Mouse (Mus musculus) CH12.LX (cell line): Measurements from ENCODE around the gene Stat5b. TPM values are rescaled to one million over a fixed set of nuclear protein-coding genes. Genes with fewer than 3 reads are reported as not detected.

Experiments
- DNase-seq: peaks from one replicate; pipeline ENCODE4 v3.0.0-alpha.2; 2013; ENCODE audit errors: extremely low read depth
- H3K27ac ChIP-seq: 2 replicates; pipeline ENCODE4 v1.5.1; 2012; ENCODE audit warnings: low read depth, mild to moderate bottlenecking, control low read depth, moderate library complexity; ENCODE audit not compliant: insufficient read depth
- H3K27me3 ChIP-seq: replicated peaks from 2 replicates; pipeline ENCODE3; 2012; ENCODE audit warnings: inconsistent platforms
- H3K36me3 ChIP-seq, 2 experiments: replicated peaks in 1 of 2; 2 replicates each; pipeline versions ENCODE3 to v1.6.1; 2012; ENCODE audit warnings: inconsistent platforms in 1 of 2, low read length in 1 of 2, mild to moderate bottlenecking in 1 of 2, mixed read lengths in 1 of 2, moderate library complexity in 1 of 2; ENCODE audit not compliant: control insufficient read depth in 1 of 2, insufficient read depth in 1 of 2
- H3K4me1 ChIP-seq, 2 experiments: 2 replicates each; pipeline ENCODE4 v1.6.1; 2012; ENCODE audit warnings: inconsistent platforms in 1 of 2, moderate library complexity in 1 of 2; ENCODE audit not compliant: insufficient read depth in 2 of 2, control insufficient read depth in 1 of 2
- H3K4me2 ChIP-seq: 2 replicates; pipeline ENCODE4 v1.6.1; 2012; ENCODE audit warnings: low read depth, mild to moderate bottlenecking, control low read depth; ENCODE audit not compliant: poor library complexity, insufficient read depth, severe bottlenecking
- H3K4me3 ChIP-seq, 3 experiments: fragments of 150-350 bp in 1 of 3; sonication (generic) in 1 of 3; replicated peaks in 1 of 3; 2 replicates each; pipeline versions ENCODE3 to v1.5.1; 2011 to 2012; ENCODE audit warnings: low read depth in 2 of 3, low read length in 2 of 3, mild to moderate bottlenecking in 2 of 3, moderate library complexity in 2 of 3, control low read depth in 1 of 3, improper control_type of control experiment in 1 of 3, inconsistent platforms in 1 of 3, mixed read lengths in 1 of 3; ENCODE audit not compliant: poor library complexity in 1 of 3
- H3K79me2 ChIP-seq: replicated peaks from 2 replicates; pipeline ENCODE4 v1.6.1; 2012; ENCODE audit warnings: mild to moderate bottlenecking, moderate library complexity; ENCODE audit not compliant: control insufficient read depth, poor library complexity, insufficient read depth, severe bottlenecking; ENCODE audit errors: extremely low read depth
- H3K9ac ChIP-seq: 2 replicates; pipeline ENCODE4 v1.6.1; 2012; ENCODE audit warnings: low read depth, mild to moderate bottlenecking, control low read depth, moderate library complexity; ENCODE audit not compliant: insufficient read depth
- H3K9me3 ChIP-seq: replicated peaks from 2 replicates; pipeline ENCODE3; 2012; ENCODE audit warnings: low read length, inconsistent platforms, mixed read lengths
- BHLHE40 ChIP-seq: IDR thresholded peaks from 2 replicates; pipeline ENCODE4 v1.6.1; 2011; ENCODE audit warnings: mild to moderate bottlenecking, low read depth, low read length, improper control_type of control experiment
- CHD1 ChIP-seq: IDR thresholded peaks from 2 replicates; pipeline ENCODE4 v1.6.1; 2012; ENCODE audit warnings: low read depth, low read length, improper control_type of control experiment, inconsistent platforms
- CHD2 ChIP-seq: IDR thresholded peaks from 2 replicates; pipeline ENCODE4 v1.6.1; 2011; ENCODE audit warnings: low read length, improper control_type of control experiment
- CTCF ChIP-seq, 2 experiments: IDR thresholded peaks in 1 of 2; conservative IDR thresholded peaks in 1 of 2; 2 replicates each; pipeline ENCODE4 v1.5.1; 2011 to 2012; ENCODE audit warnings: low read depth in 2 of 2, low read length in 2 of 2, improper control_type of control experiment in 1 of 2, inconsistent platforms in 1 of 2, mild to moderate bottlenecking in 1 of 2, moderate library complexity in 1 of 2
- ELF1 ChIP-seq: IDR thresholded peaks from 2 replicates; pipeline ENCODE4 v1.6.1; 2014; ENCODE audit warnings: low read depth, mild to moderate bottlenecking, inconsistent platforms, low read length, improper control_type of control experiment
- ETS1 ChIP-seq: conservative IDR thresholded peaks from 2 replicates; pipeline ENCODE4 v1.6.1; 2012; ENCODE audit warnings: low read depth, mild to moderate bottlenecking, inconsistent platforms, low read length, improper control_type of control experiment, moderate library complexity
- GABPA ChIP-seq: IDR thresholded peaks from 2 replicates; pipeline ENCODE4 v1.6.1; 2012; ENCODE audit warnings: low read depth, low read length, improper control_type of control experiment, inconsistent platforms; ENCODE audit not compliant: insufficient replicate concordance
- HCFC1 ChIP-seq: IDR thresholded peaks from 2 replicates; pipeline ENCODE4 v1.6.1; 2012; ENCODE audit warnings: low read depth, mild to moderate bottlenecking, inconsistent platforms, low read length, improper control_type of control experiment
- IRF4 ChIP-seq: IDR thresholded peaks from 2 replicates; pipeline ENCODE4 v1.6.1; 2014; ENCODE audit warnings: low read depth, mild to moderate bottlenecking, inconsistent platforms, low read length, improper control_type of control experiment
- JUN ChIP-seq: IDR thresholded peaks from 2 replicates; pipeline ENCODE4 v1.6.1; 2011; ENCODE audit warnings: low read depth, mild to moderate bottlenecking, low read length, improper control_type of control experiment, moderate library complexity; ENCODE audit not compliant: insufficient read depth
- KAT2A ChIP-seq: IDR thresholded peaks from 2 replicates; pipeline ENCODE4 v1.6.1; 2012; ENCODE audit warnings: low read length, improper control_type of control experiment, inconsistent platforms; ENCODE audit not compliant: insufficient replicate concordance
- MAFK ChIP-seq: IDR thresholded peaks from 2 replicates; pipeline ENCODE4 v1.6.1; 2011; ENCODE audit warnings: low read length, improper control_type of control experiment; ENCODE audit not compliant: insufficient replicate concordance
- MAX ChIP-seq: IDR thresholded peaks from 2 replicates; pipeline ENCODE4 v1.6.1; 2011; ENCODE audit warnings: low read length, improper control_type of control experiment
- MAZ ChIP-seq: IDR thresholded peaks from 2 replicates; pipeline ENCODE4 v1.6.1; 2012; ENCODE audit warnings: low read depth, mild to moderate bottlenecking, inconsistent platforms, low read length, improper control_type of control experiment, moderate library complexity
- MEF2A ChIP-seq: IDR thresholded peaks from 2 replicates; pipeline ENCODE4 v1.6.1; 2014; ENCODE audit warnings: low read depth, mild to moderate bottlenecking, inconsistent platforms, low read length, improper control_type of control experiment, borderline replicate concordance
- MXI1 ChIP-seq: IDR thresholded peaks from 2 replicates; pipeline ENCODE4 v1.6.1; 2011; ENCODE audit warnings: mild to moderate bottlenecking, low read depth, low read length, improper control_type of control experiment
- MYC ChIP-seq: IDR thresholded peaks from 2 replicates; pipeline ENCODE4 v1.6.1; 2011; ENCODE audit warnings: low read depth, mild to moderate bottlenecking, improper control_type of control experiment, low read length
- NELFE ChIP-seq: IDR thresholded peaks from 2 replicates; pipeline ENCODE4 v1.6.1; 2011; ENCODE audit warnings: low read depth, low read length, improper control_type of control experiment
- NRF1 ChIP-seq: IDR thresholded peaks from 2 replicates; pipeline ENCODE4 v1.6.1; 2014; ENCODE audit warnings: low read depth, mild to moderate bottlenecking, inconsistent platforms, low read length, improper control_type of control experiment, moderate library complexity
- PAX5 ChIP-seq: IDR thresholded peaks from 2 replicates; pipeline ENCODE4 v1.6.1; 2012; ENCODE audit warnings: low read length, inconsistent platforms, mixed read lengths
- POLR2A ChIP-seq: IDR thresholded peaks from 2 replicates; pipeline ENCODE4 v1.6.1; 2011; ENCODE audit warnings: low read depth, mild to moderate bottlenecking, improper control_type of control experiment, low read length
- POLR2AphosphoS2 ChIP-seq: IDR thresholded peaks from 2 replicates; pipeline ENCODE4 v1.6.1; 2011; ENCODE audit warnings: low read depth, low read length, improper control_type of control experiment
- RAD21 ChIP-seq: IDR thresholded peaks from 2 replicates; pipeline ENCODE4 v1.6.1; 2011; ENCODE audit warnings: low read depth, mild to moderate bottlenecking, low read length, improper control_type of control experiment, moderate library complexity
- RCOR1 ChIP-seq: conservative IDR thresholded peaks from 2 replicates; pipeline ENCODE4 v1.6.1; 2012; ENCODE audit warnings: low read depth, mild to moderate bottlenecking, inconsistent platforms, low read length, improper control_type of control experiment
- SMC3 ChIP-seq: IDR thresholded peaks from 2 replicates; pipeline ENCODE4 v1.6.1; 2011; ENCODE audit warnings: low read depth, low read length, improper control_type of control experiment
- TBP ChIP-seq: conservative IDR thresholded peaks from 2 replicates; pipeline ENCODE4 v1.6.1; 2011; ENCODE audit warnings: low read depth, low read length, improper control_type of control experiment
- TCF12 ChIP-seq: IDR thresholded peaks from 2 replicates; pipeline ENCODE4 v1.6.1; 2014; ENCODE audit warnings: low read depth, mild to moderate bottlenecking, inconsistent platforms, low read length, improper control_type of control experiment
- UBTF ChIP-seq: IDR thresholded peaks from 2 replicates; pipeline ENCODE4 v1.6.1; 2012; ENCODE audit warnings: low read depth, mild to moderate bottlenecking, inconsistent platforms, low read length, improper control_type of control experiment, moderate library complexity
- ZKSCAN1 ChIP-seq: IDR thresholded peaks from 2 replicates; pipeline ENCODE4 v1.6.1; 2012; ENCODE audit warnings: low read depth, inconsistent platforms, low read length, improper control_type of control experiment, borderline replicate concordance
- ZMIZ1 ChIP-seq: IDR thresholded peaks from 2 replicates; pipeline ENCODE4 v1.6.1; 2012; ENCODE audit warnings: low read depth, mild to moderate bottlenecking, inconsistent platforms, low read length, improper control_type of control experiment
- ZNF384 ChIP-seq: IDR thresholded peaks from 2 replicates; pipeline ENCODE4 v1.6.1; 2012; ENCODE audit warnings: low read depth, low read length, improper control_type of control experiment, inconsistent platforms
- dilution Hi-C: fragments of 300-500 bp; cut with MboI; formaldehyde crosslinking; loops from 2 replicates; pipeline ENCODE4 v1.14.3; 2020; ENCODE audit warnings: low sequenced_read_pairs; ENCODE audit not compliant: extremely low pct_unique_long_range_greater_than_20kb, extremely low pct_ligation_motif_present
- in situ Hi-C: fragments of 300-500 bp; cut with MboI; formaldehyde crosslinking; loops from 3 replicates; pipeline ENCODE4 v1.14.3; 2019; ENCODE audit warnings: low sequenced_read_pairs, low pct_ligation_motif_present, low pct_unique_long_range_greater_than_20kb, mixed read lengths
- polyA plus RNA-seq: library from polyadenylated mRNA; unstranded; fragments of >175 nt; gene quantifications from 2 replicates; pipeline ENCODE4 v1.2.1, GENCODE M21; 2012; ENCODE audit warnings: low read depth; ENCODE audit not compliant: insufficient read length
- total RNA-seq, 2 experiments: library from RNA; depleted of rRNA; stranded (reverse); fragments of 300-350 nt in 1 of 2; fragments of >200 nt in 1 of 2; gene quantifications; 2 replicates each; pipeline ENCODE4 v1.2.3; 2012 to 2014

Stat5b gene
- total and polyA plus RNA-seq, 3 experiments = 11.4 to 24.4 (median 14.0) TPM

- in situ Hi-C loops (loop anchor here (10.0 kb wide), 1 partner anchor 192 kb away; no protein-coding TSS in a partner anchor), dilution Hi-C loops (no loop called here)
- Histone ChIP-seq H3K4me2 (peak within 1 kb of the TSS; percentile 29; the same call in 1 of the 2 replicates), H3K27ac (no peak within 1 kb of the TSS), H3K9me3 (no peaks in the 10 kb centered on the region), H3K27me3 (peaks cover 12% of the 10 kb centered on the region), H3K79me2 (no peaks in the 10 kb centered on the region), H3K4me3 (peak within 1 kb of the TSS; percentile 50 to 70 (median 51)), H3K9ac (peak within 1 kb of the TSS; percentile 11; the same call in 1 of the 2 replicates), H3K36me3 (peaks cover 5 to 14% of the 10 kb centered on the region in 2 experiments), H3K4me1 (peaks cover 18 to 40% of the 10 kb centered on the region in 2 experiments)
- TF ChIP-seq ELF1 = no peak
- TF ChIP-seq NRF1 = no peak
- no peak for TF ChIP-seq IRF4
- no peak for TF ChIP-seq TBP
- no peak for TF ChIP-seq NELFE
- TF ChIP-seq KAT2A = no peak
- no peak for TF ChIP-seq CHD2
- TF ChIP-seq CHD1 = no peak
- TF ChIP-seq POLR2A = no peak
- TF ChIP-seq CTCF (conservative IDR thresholded peaks at IDR 0.05 in 1 of 2, IDR thresholded peaks at IDR 0.05 in 1 of 2; ENCODE audit: low read depth in 2 of 2, low read length in 2 of 2) = no peak
- no peak for TF ChIP-seq ETS1
- no peak for TF ChIP-seq ZMIZ1
- no peak for TF ChIP-seq GABPA
- no peak for TF ChIP-seq UBTF
- TF ChIP-seq MEF2A = no peak
- no peak for TF ChIP-seq MYC
- no peak for TF ChIP-seq ZKSCAN1
- no peak for TF ChIP-seq TCF12
- DNase-seq = no peak
Observed at GRCm38 (mm10) chr11:100762831-100763230, 87.7 kb downstream of the Stat5b start, which contains the start of gene Hcrt. Hcrt (minus strand) TSS chr11:100762931.

GRCm38 (mm10) chr11:100761547-100762045 is 88.9 kb downstream of the Stat5b start:
- H3K9ac ChIP-seq = peak overlapping the region; percentile 11; the same call in 1 of the 2 replicates
- H3K4me2 ChIP-seq = peak overlapping the region; percentile 29
- H3K4me3 ChIP-seq = peak overlapping the region; percentile 50 to 70 (median 51)
- no peaks in the 10 kb centered on the region for H3K79me2 ChIP-seq
- in situ Hi-C loops (loop anchor here (10.0 kb wide), 1 partner anchor 193 kb away; no protein-coding TSS in a partner anchor), dilution Hi-C loops (no loop called here)
- peaks cover 24 to 51% of the 10 kb centered on the region in 2 experiments for H3K4me1 ChIP-seq
- H3K27ac ChIP-seq = no peak overlapping the region
- no peaks in the 10 kb centered on the region for H3K9me3 ChIP-seq
- peak; percentile 85 for DNase-seq
- peaks cover 3 to 7% of the 10 kb centered on the region in 2 experiments for H3K36me3 ChIP-seq
- peaks cover 12% of the 10 kb centered on the region for H3K27me3 ChIP-seq
- peak; percentile 47; the same call in 1 of the 2 replicates for TF ChIP-seq MXI1
- no peak for TF ChIP-seq POLR2AphosphoS2
- peak; percentile 64; the same call in 1 of the 2 replicates for TF ChIP-seq NELFE
- peak; percentile 21 to 72; a peak in 3 of 4 replicates for TF ChIP-seq CTCF (conservative IDR thresholded peaks at IDR 0.05 in 1 of 2, IDR thresholded peaks at IDR 0.05 in 1 of 2; ENCODE audit: low read depth in 2 of 2, low read length in 2 of 2)
- peak; percentile 74 for TF ChIP-seq SMC3
- 0 out of 2 replicates have a peak, but pooled peaks have one; percentile 20 for TF ChIP-seq ELF1
- no peak for TF ChIP-seq BHLHE40
- no peak for TF ChIP-seq MYC
- TF ChIP-seq MAZ = no peak
- no peak for TF ChIP-seq TBP
- TF ChIP-seq ETS1 = no peak
- TF ChIP-seq HCFC1 = peak; percentile 53
- peak; percentile 73 for TF ChIP-seq RAD21
- no peak for TF ChIP-seq JUN
- peak; percentile 68 for TF ChIP-seq MEF2A
- no peak for TF ChIP-seq PAX5
- no peak for TF ChIP-seq RCOR1
- no peak; the same call in 1 of the 2 replicates for TF ChIP-seq IRF4
- no peak for TF ChIP-seq ZNF384
- TF ChIP-seq MAFK = no peak
- TF ChIP-seq MAX = peak; percentile 72; the same call in 1 of the 2 replicates
- peak; percentile 65; the same call in 1 of the 2 replicates for TF ChIP-seq TCF12
